Mouse (Mus musculus): ENCODE measurements around the gene Stab1. TPM values are rescaled to one million over a fixed set of nuclear protein-coding genes. Genes with fewer than 3 reads are reported as not detected.

Gene Stab1
- polyA plus RNA-seq (2015; fragmentation: Nextera tagmentation; extraction: Ambion mirVana): 34.7 and 42.5 TPM in 2 replicates

DNA sequence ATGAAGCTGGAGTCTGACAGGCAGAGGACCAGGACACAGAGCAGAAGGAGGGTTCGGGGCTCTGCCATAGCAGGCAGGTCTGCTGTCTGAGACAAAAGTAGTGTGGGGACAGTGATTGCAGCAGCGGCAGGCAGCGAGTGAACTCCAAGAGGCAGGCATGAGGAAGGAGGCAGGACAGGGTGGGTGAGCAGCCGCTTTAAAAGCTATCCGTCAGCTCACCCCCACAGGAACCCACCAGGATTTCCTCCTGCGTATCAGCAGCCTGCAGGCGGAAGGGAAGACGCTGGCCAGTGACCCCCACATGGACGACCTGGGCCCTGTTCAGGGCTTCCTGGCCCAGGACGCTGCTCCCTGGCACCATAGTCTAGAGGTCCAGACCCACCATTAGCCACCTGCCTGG is at the start of gene Stab1:
Gene Stab1, minus strand, starts transcription at position 217 of the 400 bp plus-strand sequence.
- peak within 1 kb of the TSS; percentile 50 for H3K9ac ChIP-seq (replicated peaks)
- H3K4me1 ChIP-seq (ENCODE audit: insufficient read depth): peaks cover 25% of the 10 kb centered on the region

DNA sequence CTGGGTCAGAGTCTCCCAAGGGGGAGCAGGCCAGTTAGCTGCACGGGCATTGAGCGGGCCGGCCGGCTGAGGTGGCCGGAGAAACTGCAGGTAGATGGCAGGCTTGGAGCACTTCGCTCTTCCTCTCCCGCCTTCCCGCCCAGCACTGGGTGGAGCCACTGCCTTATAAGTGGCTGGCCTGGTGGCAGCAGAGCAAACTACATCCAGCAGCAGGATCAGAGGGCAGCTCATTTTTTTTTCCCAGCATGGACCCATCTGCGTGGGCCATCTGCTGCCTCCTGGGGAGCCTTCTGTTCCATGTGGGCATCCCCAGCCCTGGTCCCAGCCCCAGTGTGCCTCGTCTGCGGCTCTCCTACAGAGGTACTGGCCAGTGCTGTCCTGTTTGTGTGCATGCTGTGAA is 49.2 kb upstream of the Stab1 start, which contains the start of gene Sema3g:
Gene Sema3g, plus strand, starts transcription at position 195 of the 400 bp plus-strand sequence.
- Histone ChIP-seq H3K36me3 (replicated peaks; ENCODE audit: insufficient read depth, low read length) (no peaks in the 10 kb centered on the region), H3K4me1 (ENCODE audit: insufficient read depth) (peaks cover 27% of the 10 kb centered on the region), H3K27ac (ENCODE audit: low read depth) (no peak within 1 kb of the TSS), H3K4me3 (ENCODE audit: low read depth, low read length) (no peak within 1 kb of the TSS), H3K9me3 (ENCODE audit: low read length) (no peaks in the 10 kb centered on the region), H3K9ac (replicated peaks) (no peak within 1 kb of the TSS; the same call in 1 of the 2 replicates), H3K4me2 (ENCODE audit: low read depth, low read length) (peak within 1 kb of the TSS; percentile 42), H3K27me3 (ENCODE audit: insufficient read depth, low read length) (no peaks in the 10 kb centered on the region)
- TF ChIP-seq EP300 (IDR thresholded peaks at IDR 0.05; ENCODE audit: low read depth) (no peak), CTCF (IDR thresholded peaks at IDR 0.05; ENCODE audit: low read depth) (peak; percentile 83)
- DNase-seq (peak; percentile 74), ATAC-seq (peak; percentile 70)
- WGBS (ENCODE audit: insufficient replicate concordance): 11% methylated on average over 11 of the region's 11 CpGs

More for the DNA sequence above, at the start of gene Stab1:
- WGBS (ENCODE audit: insufficient replicate concordance): 15% methylated on average over 10 of the region's 10 CpGs
- Histone ChIP-seq H3K4me3 (ENCODE audit: low read depth, low read length) (peak within 1 kb of the TSS; percentile 24), H3K36me3 (replicated peaks; ENCODE audit: insufficient read depth, low read length) (peaks cover 33% of the 10 kb centered on the region), H3K27me3 (ENCODE audit: insufficient read depth, low read length) (no peaks in the 10 kb centered on the region), H3K9me3 (ENCODE audit: low read length) (no peaks in the 10 kb centered on the region), H3K27ac (ENCODE audit: low read depth) (peak within 1 kb of the TSS; percentile 69), H3K4me2 (ENCODE audit: low read depth, low read length) (0 out of 2 replicates have a peak within 1 kb of the TSS, but pooled peaks have one; percentile 4)
- DNase-seq: no peak
- TF ChIP-seq EP300 (IDR thresholded peaks at IDR 0.05; ENCODE audit: low read depth): peak; percentile 60; the same call in 1 of the 2 replicates
- no peak for TF ChIP-seq CTCF (IDR thresholded peaks at IDR 0.05; ENCODE audit: low read depth)
- ATAC-seq: peak; percentile 7; the same call in 1 of the 2 replicates

DNA sequence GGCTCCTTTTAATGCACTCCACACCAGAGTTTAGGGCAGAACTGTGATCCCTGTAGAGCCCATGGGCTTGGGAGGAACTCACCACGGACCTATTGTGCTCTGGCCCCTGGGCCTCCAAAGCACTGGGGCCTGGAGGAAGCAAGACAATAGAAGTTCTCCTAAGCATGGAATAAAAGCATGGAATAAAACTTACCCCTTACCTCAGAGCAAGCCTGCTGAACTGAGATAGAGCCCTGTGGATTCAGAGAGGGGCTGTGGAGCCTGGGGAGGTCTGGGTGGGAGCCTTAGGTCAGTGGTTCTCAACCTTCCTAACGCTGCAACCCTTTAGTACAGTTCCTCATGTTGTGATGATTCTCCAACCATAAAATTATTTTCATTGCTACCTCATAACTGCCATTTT is 48.4 kb upstream of the Stab1 start, which contains the start of gene Nisch:
Gene Nisch, minus strand, starts transcription at position 101 of the 400 bp plus-strand sequence.
- no peak for DNase-seq
- Histone ChIP-seq H3K9me3 (ENCODE audit: low read length) (no peaks in the 10 kb centered on the region), H3K27me3 (ENCODE audit: insufficient read depth, low read length) (no peaks in the 10 kb centered on the region), H3K36me3 (replicated peaks; ENCODE audit: insufficient read depth, low read length) (no peaks in the 10 kb centered on the region), H3K27ac (ENCODE audit: low read depth) (0 out of 2 replicates have a peak within 1 kb of the TSS, but pooled peaks have one; percentile 11), H3K4me3 (ENCODE audit: low read depth, low read length) (no peak within 1 kb of the TSS), H3K9ac (replicated peaks) (peak within 1 kb of the TSS; percentile 34; the same call in 1 of the 2 replicates), H3K4me1 (ENCODE audit: insufficient read depth) (peaks cover 28% of the 10 kb centered on the region), H3K4me2 (ENCODE audit: low read depth, low read length) (peak within 1 kb of the TSS; percentile 42)
- no peak for TF ChIP-seq EP300 (IDR thresholded peaks at IDR 0.05; ENCODE audit: low read depth)
- no peak for TF ChIP-seq CTCF (IDR thresholded peaks at IDR 0.05; ENCODE audit: low read depth)
- ATAC-seq: no peak
- WGBS (ENCODE audit: insufficient replicate concordance): 54% methylated on average over 2 of the region's 2 CpGs

DNA sequence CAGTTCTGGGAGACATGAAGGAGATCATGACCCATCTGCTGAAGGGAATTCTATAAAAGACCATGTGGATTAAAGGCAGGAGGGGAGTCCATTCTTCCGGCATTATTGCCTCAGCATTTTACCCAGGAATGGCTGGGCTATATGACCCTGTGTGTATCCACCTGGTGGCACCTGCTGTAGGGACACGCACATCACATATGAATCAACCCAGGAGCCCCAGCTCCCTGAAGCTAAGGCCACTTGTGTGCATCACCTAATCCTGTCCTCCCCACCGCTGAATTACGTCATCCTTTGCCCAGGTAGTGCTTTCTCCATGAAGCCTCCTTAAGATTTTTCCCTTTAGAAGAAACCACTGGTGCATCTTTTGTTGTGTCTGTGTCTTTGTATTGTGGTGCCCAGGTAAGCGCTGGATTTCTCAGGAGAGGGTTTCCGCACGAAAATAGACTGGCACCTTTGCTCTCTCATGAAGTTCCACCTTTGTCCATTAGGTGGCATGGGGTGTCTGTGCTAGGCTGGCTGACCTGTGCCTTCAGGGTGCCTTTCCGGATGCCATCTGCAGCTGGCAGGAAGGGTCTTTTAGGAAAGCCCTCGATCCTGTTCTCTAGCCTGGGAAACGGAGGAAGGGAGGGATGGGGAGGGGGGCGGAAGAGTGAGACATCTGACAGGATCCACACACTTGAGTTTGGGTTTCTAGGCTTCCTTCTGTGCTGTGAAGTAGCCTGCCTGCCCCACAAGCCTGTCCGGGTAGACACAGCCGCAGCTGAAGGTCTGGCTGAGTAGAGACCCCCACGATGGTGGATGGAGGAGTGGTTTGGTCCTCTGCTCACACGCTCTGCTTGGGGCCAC is 46.9 kb upstream of the Stab1 start:
- TF ChIP-seq CTCF (IDR thresholded peaks at IDR 0.05; ENCODE audit: low read depth): peak; percentile 95
- no peak for TF ChIP-seq EP300 (IDR thresholded peaks at IDR 0.05; ENCODE audit: low read depth)
- Histone ChIP-seq H3K36me3 (replicated peaks; ENCODE audit: insufficient read depth, low read length) (no peaks in the 10 kb centered on the region), H3K9me3 (ENCODE audit: low read length) (no peaks in the 10 kb centered on the region), H3K27me3 (ENCODE audit: insufficient read depth, low read length) (no peaks in the 10 kb centered on the region), H3K4me1 (ENCODE audit: insufficient read depth) (peaks cover 31% of the 10 kb centered on the region), H3K9ac (replicated peaks) (0 out of 2 replicates have a peak overlapping the region, but pooled peaks have one; percentile 34), H3K4me2 (ENCODE audit: low read depth, low read length) (peak overlapping the region; percentile 32), H3K27ac (ENCODE audit: low read depth) (peak overlapping the region; percentile 66; the same call in 1 of the 2 replicates), H3K4me3 (ENCODE audit: low read depth, low read length) (no peak overlapping the region)
- WGBS (ENCODE audit: insufficient replicate concordance): 29% methylated on average over 15 of the region's 15 CpGs
- ATAC-seq (peak; percentile 55; the same call in 1 of the 2 replicates), DNase-seq (peak; percentile 74)

DNA sequence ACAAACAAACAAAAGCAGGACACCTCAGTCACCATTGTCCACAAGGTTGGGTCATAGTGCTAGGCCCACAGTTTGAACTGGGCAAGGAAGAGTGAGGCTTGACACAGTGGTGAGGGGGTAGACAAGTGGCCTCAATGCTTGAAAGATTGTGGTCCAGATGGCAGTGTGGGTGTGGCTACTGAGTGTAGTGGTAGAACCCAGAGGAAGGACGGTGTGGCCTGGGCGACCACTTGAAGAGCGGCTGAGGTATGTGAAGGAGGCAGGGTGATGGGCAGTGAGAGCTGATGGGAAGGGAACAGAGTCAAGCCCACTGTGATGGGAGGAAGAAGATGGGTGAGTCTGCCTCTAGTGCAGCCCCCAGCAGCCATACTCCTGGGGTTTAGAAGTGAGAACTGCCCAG is 46.2 kb upstream of the Stab1 start:
- 0 out of 2 replicates have a peak overlapping the region, but pooled peaks have one; percentile 29 for H3K4me2 ChIP-seq (ENCODE audit: low read depth, low read length)
- H3K36me3 ChIP-seq (replicated peaks; ENCODE audit: insufficient read depth, low read length): no peaks in the 10 kb centered on the region
- ATAC-seq: no peak
- TF ChIP-seq EP300 (IDR thresholded peaks at IDR 0.05; ENCODE audit: low read depth) (no peak), CTCF (IDR thresholded peaks at IDR 0.05; ENCODE audit: low read depth) (no peak)
- peak overlapping the region; percentile 66 for H3K27ac ChIP-seq (ENCODE audit: low read depth)
- DNase-seq: no peak
- no peak overlapping the region for H3K4me3 ChIP-seq (ENCODE audit: low read depth, low read length)
- no peaks in the 10 kb centered on the region for H3K27me3 ChIP-seq (ENCODE audit: insufficient read depth, low read length)
- no peak overlapping the region for H3K9ac ChIP-seq (replicated peaks)
- 51% methylated on average over 3 of the region's 3 CpGs for WGBS (ENCODE audit: insufficient replicate concordance)
- no peaks in the 10 kb centered on the region for H3K9me3 ChIP-seq (ENCODE audit: low read length)
- H3K4me1 ChIP-seq (ENCODE audit: insufficient read depth): peaks cover 31% of the 10 kb centered on the region

DNA sequence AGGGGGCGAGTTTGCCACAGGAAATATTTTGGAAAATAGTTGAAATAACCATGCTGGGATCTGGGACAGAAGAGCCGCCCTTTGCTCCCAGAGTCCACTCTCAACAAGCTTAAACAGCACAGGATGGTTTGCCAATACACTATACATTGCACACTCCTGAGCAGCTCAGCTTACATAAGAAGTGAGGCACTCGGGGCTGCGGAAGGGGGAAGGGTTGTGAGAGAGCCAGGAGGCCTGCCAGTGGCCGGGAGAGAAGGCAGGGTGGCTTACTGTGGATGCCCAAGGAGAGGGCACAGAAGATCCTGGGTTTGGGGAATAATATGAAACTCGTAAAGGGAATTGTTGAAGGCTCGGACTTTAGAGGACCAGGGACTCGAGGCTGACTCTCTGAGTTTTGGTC is 45.4 kb upstream of the Stab1 start:
- no peaks in the 10 kb centered on the region for H3K36me3 ChIP-seq (replicated peaks; ENCODE audit: insufficient read depth, low read length)
- no peak overlapping the region for H3K9ac ChIP-seq (replicated peaks)
- H3K4me3 ChIP-seq (ENCODE audit: low read depth, low read length): no peak overlapping the region
- no peak for TF ChIP-seq CTCF (IDR thresholded peaks at IDR 0.05; ENCODE audit: low read depth)
- TF ChIP-seq EP300 (IDR thresholded peaks at IDR 0.05; ENCODE audit: low read depth): 0 out of 2 replicates have a peak, but pooled peaks have one; percentile 9
- peak overlapping the region; percentile 32; the same call in 1 of the 2 replicates for H3K4me2 ChIP-seq (ENCODE audit: low read depth, low read length)
- ATAC-seq (peak; percentile 70), DNase-seq (peak; percentile 61)
- H3K9me3 ChIP-seq (ENCODE audit: low read length): no peaks in the 10 kb centered on the region
- WGBS (ENCODE audit: insufficient replicate concordance): 51% methylated on average over 8 of the region's 8 CpGs
- peak overlapping the region; percentile 66 for H3K27ac ChIP-seq (ENCODE audit: low read depth)
- peaks cover 34% of the 10 kb centered on the region for H3K4me1 ChIP-seq (ENCODE audit: insufficient read depth)
- no peaks in the 10 kb centered on the region for H3K27me3 ChIP-seq (ENCODE audit: insufficient read depth, low read length)

All from liver, postnatal 0 days (tissue).